Mouse (Mus musculus) ovary, postnatal 36 days (tissue): Measurements from ENCODE around the gene Dmrt2.

ENCODE experiments used
- DNase-seq: peaks from one replicate; pipeline ENCODE4 v3.0.0; 2022; ENCODE audit warnings: low spot score, mixed read lengths

Gene Dmrt2

GRCm38 (mm10) chr19:25672101-25672950 is at the start of gene Dmrt2:
Gene Dmrt2, plus strand, starts transcription at chr19:25672411.
- peak; percentile 71 for DNase-seq

GRCm38 (mm10) chr19:25628490-25628889 is 43.7 kb upstream of the Dmrt2 start:
- peak; percentile 53 for DNase-seq

DNA sequence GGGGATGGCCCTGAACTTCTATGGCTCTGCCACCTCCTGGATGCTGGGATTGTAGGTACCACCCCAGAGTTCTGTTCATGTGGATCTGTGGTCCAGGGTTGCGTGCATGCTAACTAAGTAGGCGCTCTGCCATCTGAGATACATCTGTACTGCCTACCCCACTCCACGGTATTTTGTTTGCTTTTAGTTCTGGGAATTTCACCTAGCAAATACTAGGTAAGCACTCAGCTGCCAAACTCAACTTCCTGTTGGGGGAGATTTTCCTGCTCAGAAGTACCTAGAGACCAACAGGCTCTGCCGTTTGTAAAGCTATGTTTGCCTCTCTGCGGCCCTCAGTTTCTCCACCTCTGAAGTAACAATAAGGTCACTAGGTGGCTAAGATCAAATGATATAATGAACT is 37.1 kb upstream of the Dmrt2 start:
- DNase-seq: no peak

DNA sequence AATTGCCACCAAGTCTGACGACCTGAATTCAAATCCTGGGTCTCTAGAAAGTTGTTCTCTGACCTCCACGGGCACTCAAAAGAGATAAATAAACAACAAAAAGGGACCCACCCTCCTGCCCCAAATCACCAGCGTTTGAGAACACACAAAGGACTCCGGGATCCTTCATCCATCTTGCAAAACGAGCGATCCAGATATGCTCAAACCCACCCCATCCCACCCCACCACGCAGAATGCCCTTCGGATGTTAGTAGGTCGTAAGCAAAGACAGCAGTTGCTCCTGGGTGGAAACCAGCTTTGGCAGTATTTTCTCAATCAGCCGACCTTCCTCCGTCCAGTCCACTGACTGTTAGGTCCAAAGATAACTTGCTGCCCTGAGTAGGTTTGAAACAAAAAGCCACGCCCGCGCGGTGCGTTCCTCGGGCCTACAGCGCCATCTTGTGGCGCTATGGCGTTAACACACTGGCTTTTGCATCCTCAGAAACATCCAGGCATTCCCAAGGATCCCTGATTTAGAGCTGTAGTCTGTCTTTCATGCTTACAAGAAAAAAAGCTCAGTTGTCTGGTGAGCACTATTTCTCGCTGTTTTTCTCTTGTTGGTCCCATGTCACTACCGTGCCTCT is 36.5 kb upstream of the Dmrt2 start:
- peak; percentile 69 for DNase-seq

GRCm38 (mm10) chr19:25638766-25639361 is 33.3 kb upstream of the Dmrt2 start:
- no peak for DNase-seq

- DNase-seq: no peak
These were observed 30.4 kb upstream of the Dmrt2 start for GRCm38 (mm10) chr19:25641786-25642185.

DNA sequence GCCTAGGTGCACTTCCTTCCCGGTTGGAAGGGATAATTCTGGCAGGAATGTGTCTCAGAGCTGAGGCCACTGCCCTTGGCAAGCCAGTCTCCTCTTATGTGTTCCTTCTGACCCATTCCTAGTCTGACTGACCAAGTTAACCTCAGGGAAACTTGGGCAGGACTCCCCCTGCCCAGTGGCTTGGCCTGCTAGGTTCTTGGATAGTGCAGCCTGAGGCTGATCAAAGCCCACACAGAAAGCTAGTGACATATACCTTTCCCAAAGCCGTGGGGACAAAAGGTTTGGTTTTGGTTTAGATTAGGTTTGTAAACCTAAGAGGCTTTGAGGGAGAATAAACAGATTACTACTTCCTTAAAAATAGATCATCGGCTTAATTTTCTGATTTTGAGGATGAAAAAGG is 25.1 kb upstream of the Dmrt2 start:
- DNase-seq: no peak

DNA sequence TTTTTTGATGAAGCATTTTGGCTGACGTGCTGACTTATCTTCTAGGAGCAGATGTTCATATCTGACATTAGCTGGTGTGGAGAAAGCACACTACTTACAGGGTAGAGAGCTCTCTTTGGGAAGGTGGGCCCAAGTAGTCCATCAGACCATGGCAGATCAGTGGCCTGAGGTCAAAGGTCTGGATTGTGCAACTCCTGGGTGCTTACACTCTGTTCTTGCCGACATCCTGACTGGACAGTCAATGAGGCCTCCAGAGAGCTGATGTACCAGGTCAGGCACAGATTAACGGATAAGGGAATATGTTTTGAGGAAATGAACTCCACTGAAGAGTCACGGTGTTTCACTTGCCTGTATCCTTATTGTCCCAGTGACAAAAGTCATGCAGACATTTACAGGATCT is 23.5 kb upstream of the Dmrt2 start:
- no peak for DNase-seq

DNA sequence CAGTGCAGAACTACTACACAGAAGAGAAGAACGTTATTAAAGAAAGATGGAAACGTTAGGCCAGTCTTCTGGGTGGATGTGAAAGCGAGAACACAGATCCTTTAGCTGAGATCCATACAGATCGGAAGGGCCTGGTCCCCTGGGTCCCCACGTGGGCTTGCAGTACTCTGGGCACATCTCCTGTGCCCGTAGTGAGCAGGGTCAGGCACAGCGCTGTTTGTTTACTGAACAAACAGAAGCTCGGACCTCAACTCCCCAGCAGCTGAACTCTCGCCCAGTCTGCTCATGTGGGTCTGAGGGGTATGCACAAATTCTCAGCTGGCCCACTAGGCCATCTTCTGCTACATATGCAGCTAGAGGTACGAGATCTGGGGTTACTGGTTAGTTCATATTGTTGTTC is 21.7 kb upstream of the Dmrt2 start:
- DNase-seq: no peak

DNA sequence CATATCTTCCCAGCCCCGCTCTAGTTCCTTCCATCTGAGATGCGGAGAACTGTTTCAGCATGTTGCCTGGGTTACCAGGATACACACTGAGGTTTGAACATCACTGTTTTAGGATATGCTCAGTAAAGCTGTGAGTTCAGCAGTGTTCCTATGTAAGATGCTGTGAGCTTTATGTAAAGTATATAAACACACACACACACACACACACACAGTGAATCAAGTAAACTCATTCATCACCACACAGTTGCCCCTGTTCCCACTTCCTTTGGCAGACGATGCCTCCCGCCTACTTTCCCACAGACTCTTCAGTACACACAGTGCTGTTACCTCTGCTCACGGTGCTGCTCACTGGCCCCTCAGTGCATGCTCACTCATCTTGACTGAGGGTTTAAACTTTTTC is 19.7 kb upstream of the Dmrt2 start:
- DNase-seq: no peak

DNA sequence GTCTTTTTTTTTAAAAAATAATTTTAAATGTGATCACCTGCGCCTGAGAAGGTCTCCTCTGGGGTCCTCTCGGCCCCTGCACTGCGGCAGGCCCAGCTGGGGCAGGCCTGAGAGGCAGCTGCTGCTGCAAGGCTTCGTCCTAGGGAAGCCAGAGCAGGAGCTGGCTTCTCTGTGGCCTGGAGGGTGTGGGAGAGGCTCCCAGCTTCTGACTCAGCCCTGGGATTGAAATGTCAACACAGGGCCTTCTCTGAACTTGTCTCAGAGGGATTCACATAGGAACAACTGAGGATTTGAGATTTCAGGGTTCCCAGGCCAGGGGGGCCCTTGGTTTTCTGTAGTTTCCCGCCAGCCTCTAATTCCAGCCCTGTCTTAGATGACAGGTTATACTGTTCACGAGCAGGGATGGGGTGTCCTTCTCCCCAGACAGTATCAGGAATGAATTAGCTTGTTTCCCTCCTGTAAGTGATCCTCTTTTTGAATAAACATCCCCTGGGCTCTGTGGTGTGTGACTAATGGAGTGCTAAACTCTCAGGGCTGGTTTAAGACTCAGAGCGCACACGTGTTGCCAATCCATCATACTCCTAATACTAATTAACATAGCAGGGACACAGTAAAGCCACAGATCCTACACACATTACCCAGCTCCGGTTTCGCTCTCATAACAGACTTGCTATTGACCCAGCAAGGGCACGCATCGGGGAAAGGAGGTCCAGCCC is 18.0 kb upstream of the Dmrt2 start:
- DNase-seq: no peak

DNA sequence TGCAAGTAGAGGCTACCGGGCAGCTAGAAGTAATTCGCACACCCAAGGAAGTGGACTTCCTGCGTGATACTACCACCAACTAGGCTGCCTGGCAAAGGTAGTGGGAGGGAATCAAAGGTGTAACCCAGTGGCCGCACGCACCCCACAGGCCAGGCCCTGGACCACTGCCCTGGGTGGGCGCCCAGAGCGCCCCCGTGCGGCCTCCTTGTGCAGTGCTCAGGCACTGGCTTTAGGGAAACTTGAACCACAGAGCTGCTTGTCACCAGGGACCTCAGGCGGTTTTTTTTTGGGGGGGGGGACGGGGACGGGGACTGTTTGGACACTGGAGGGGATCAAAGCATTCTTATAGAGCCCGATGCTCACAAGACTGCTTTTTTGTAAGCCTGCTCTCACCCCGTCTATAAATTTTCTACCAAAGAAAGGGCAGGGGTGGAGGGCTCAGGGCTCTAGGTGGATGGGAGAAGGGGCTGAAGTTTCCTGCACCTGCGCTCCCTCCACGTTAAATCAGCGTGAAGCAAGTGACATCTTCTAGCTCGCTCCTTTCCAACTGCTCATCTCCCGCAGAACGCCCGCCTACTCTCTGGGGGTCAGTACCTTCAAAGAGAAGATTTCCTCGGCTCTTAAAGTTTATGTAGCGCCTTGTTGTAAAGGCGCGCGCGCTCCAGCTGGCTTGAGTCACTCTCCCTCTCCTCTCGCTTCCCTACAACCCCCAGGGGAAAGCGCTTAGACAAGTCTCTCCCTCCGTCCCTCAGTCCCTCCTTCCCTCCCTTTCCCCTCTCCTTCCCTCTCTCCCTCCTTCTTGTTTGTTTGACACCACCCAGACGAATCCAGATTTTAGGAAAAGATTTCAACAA is 6.5 kb upstream of the Dmrt2 start:
- no peak for DNase-seq

DNA sequence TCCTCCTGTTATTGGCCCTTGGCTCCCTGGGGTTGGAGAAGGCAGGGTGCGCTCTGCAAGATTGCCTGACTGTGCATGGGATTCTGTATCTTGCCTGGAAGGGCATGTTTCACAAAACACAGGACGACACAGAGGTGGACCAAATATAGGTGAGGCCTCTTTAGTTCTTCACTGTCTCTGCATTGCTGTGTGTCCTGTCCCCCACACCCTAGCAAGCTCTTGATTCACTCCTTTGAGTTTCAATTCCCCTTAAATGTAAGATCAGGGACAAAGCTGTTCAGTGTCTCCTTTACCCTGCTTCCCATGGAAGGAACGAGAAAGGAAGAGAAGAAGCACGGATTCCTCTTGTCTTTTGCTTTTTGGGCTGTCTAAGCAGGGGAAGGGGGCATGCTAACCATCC is 4.4 kb upstream of the Dmrt2 start:
- DNase-seq: no peak

GRCm38 (mm10) chr19:25669593-25670248 is 2.5 kb upstream of the Dmrt2 start:
- DNase-seq: no peak

DNA sequence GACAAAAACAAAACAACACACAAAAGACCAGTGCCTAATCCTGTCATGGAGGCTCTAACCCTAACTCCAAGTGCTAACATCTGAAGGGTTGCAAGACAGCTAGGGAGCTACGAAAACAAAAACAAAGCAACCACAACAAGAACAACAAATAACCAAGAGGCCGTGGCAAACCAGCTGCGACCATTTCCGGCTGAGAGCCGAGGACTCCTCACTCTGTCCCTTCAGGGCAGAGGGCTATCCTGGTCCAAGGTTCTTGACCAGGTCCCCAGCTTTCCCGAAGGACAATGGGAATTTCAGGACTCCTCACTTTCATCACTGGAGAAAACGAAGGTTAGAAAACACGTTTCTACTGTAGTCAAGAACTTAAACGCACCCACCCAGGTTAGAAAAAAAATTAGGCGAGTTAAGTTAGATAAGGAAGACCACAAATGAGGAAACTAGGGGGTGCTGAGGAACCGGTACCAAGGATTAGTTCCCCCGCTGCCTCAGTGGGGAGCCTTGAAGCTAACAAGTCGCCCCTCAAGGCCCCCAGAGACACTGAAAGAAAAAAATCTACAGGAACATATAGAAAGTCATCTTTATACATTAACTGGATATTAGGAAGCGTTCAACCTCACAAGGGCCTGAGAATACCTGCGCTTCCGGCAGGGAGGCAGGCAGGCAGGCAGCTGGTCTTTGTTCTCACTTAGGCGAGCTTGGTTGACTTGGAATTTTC is 1.5 kb upstream of the Dmrt2 start:
- no peak for DNase-seq

GRCm38 (mm10) chr19:25671681-25672080 is 530 bp upstream of the Dmrt2 start:
- no peak for DNase-seq

GRCm38 (mm10) chr19:25673224-25674055 is 1.2 kb downstream of the Dmrt2 start:
- DNase-seq: peak; percentile 26

- no peak for DNase-seq
These were observed 1.8 kb downstream of the Dmrt2 start for GRCm38 (mm10) chr19:25674056-25674420.

DNA sequence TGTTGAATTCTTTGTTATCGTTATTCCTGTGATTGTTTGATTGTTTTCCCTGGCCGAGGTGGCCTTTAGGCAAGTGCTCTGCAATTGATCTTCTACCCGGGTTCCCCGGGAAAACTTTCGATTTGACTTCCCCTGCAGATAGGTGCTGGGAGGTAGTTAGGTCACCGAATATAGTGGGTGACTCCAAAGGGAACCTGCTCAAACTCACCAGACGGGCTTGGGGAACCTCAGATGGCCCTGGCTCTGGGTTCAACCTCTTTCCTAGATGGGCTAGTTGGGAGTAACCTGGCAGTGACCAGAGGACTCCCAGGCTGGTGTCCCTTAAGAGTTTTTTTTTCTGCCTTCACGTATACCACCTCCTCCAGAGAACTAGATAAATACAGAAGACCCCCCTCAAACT is 2.5 kb downstream of the Dmrt2 start:
- DNase-seq: no peak
